Mouse (Mus musculus) forebrain, embryonic 11.5 days (tissue): ENCODE results near the gene Kcnb1. TPM values are rescaled to one million over a fixed set of nuclear protein-coding genes. Genes with fewer than 3 reads are reported as not detected.

Experiments
- ATAC-seq: fragments of 200-750 bp; cut with Nextera tagmentation; replicated peaks from 2 replicates; pipeline ENCODE4 v1.8.0; 2017; ENCODE audit warnings: moderate TSS enrichment; ENCODE audit not compliant: low FRiP score
- DNase-seq: peaks from one replicate; pipeline ENCODE4 v3.0.0-alpha.2; 2017; ENCODE audit warnings: low spot score
- H3K27ac ChIP-seq: fragments of 300-500 bp; sonication (generic); 2 replicates; pipeline ENCODE4 v1.5.1; 2014; ENCODE audit warnings: low read depth, low read length
- H3K27me3 ChIP-seq: fragments of 300-500 bp; sonication (generic); 2 replicates; pipeline ENCODE4 v1.6.1; 2014; ENCODE audit warnings: mild to moderate bottlenecking, low read length, mixed read lengths; ENCODE audit not compliant: control insufficient read depth, insufficient read depth
- H3K36me3 ChIP-seq: fragments of 300-500 bp; sonication (generic); 2 replicates; pipeline ENCODE4 v1.6.1; 2014; ENCODE audit warnings: mild to moderate bottlenecking, low read length, moderate library complexity, mixed read lengths; ENCODE audit not compliant: control insufficient read depth, insufficient read depth
- H3K4me1 ChIP-seq: fragments of 300-500 bp; sonication (generic); replicated peaks from 2 replicates; pipeline ENCODE4 v1.6.1; 2014; ENCODE audit warnings: low read length, mixed read lengths; ENCODE audit not compliant: control insufficient read depth, insufficient read depth
- H3K4me2 ChIP-seq: fragments of 300-500 bp; sonication (generic); 2 replicates; pipeline ENCODE4 v1.6.1; 2014; ENCODE audit warnings: low read depth, mild to moderate bottlenecking, low read length, moderate library complexity, mixed read lengths; ENCODE audit not compliant: severe bottlenecking
- H3K4me3 ChIP-seq: fragments of 300-500 bp; sonication (generic); 2 replicates; pipeline ENCODE4 v1.5.1; 2014; ENCODE audit warnings: low read depth, low read length
- H3K9ac ChIP-seq: fragments of 300-500 bp; sonication (generic); 2 replicates; pipeline ENCODE4 v1.6.1; 2014; ENCODE audit warnings: low read length
- H3K9me3 ChIP-seq: fragments of 300-500 bp; sonication (generic); 2 replicates; pipeline ENCODE4 v1.6.1; 2016; ENCODE audit warnings: low read length, mixed read lengths; ENCODE audit not compliant: control insufficient read depth
- WGBS: fragments of 180-500 bp; shearing (Covaris S2); extraction: QIAGEN DNeasy Blood & Tissue Kit; methylation state at CpG from one replicate; pipeline ENCODE4 v1.1.7; 2014; 5-methylcytosine and 5-hydroxymethylcytosine counted together
- polyA plus RNA-seq: library from polyadenylated mRNA; unstranded; fragments of >200 nt; fragmentation: Nextera tagmentation; extraction: Ambion mirVana; gene quantifications from 2 replicates; pipeline ENCODE4 v1.2.1, GENCODE M21; 2014

The Kcnb1 gene
- polyA plus RNA-seq, 1 experiment from 2014 or later: 0.73 TPM

DNA sequence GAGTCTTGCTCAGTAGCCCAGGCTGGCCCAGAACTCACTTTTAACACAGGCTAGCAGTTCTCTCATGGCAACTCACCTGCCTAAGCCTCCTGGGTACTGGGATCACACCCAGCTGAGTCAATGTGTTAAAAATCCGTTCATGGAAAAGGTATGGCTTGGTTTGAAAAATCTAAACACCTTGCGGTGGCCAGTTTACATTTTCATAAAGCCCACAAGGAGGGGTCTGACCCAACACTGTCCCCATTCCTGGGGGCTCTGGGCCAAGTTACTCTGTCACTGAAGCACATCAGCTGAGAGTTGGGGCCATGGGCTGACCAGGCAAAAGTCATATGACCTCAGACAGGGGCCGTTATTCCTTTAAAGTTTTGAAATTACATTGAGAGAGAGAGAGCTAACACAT is 109.6 kb downstream of the Kcnb1 start:
- no peaks in the 10 kb centered on the region for H3K9me3 ChIP-seq
- H3K9ac ChIP-seq: no peak overlapping the region
- no peaks in the 10 kb centered on the region; the same call in 1 of the 2 replicates for H3K4me1 ChIP-seq
- no peaks in the 10 kb centered on the region for H3K27me3 ChIP-seq
- no peak overlapping the region for H3K4me3 ChIP-seq
- no peak overlapping the region for H3K27ac ChIP-seq
- WGBS: 83% methylated on average over 3 of the region's 3 CpGs
- DNase-seq (no peak), ATAC-seq (no peak)
- no peaks in the 10 kb centered on the region for H3K36me3 ChIP-seq
- H3K4me2 ChIP-seq: no peak overlapping the region

DNA sequence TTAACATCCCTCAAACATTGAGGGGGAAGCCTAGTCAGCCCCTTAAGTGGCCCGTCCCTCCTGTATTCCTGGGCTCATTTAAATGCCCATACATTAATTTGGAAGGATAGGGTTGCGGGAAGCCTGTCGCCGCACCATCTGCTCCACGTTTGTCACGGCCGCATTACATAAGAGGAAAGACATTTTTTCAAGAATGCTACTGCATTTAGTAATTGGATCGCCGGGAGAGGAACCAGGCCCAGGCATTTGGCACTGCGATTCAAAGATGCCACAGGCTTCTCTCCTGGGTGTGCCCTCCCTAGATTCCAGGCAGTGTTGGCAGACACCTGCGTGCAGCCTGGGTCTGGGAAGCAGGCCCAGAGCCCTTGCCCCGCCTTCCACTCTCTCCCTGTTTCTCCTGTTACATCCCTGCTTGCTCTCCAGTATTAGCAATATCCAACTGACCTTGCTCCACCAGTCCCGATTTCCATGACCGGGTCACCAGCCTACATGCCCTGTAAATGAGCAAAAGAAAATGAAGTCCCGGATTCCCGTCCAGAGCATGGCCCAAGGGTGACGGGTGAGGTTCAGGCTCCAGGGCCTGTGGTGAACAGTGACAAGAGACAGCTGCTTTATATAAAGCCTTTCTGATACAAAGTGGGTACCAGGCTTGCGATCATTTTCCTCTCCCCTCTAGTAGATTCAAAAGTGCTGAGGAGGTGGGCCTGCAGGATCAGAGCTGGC is 110.3 kb downstream of the Kcnb1 start:
- Histone ChIP-seq H3K27me3 (no peaks in the 10 kb centered on the region), H3K36me3 (no peaks in the 10 kb centered on the region), H3K9ac (no peak overlapping the region), H3K4me2 (no peak overlapping the region), H3K4me1 (no peaks in the 10 kb centered on the region; the same call in 1 of the 2 replicates), H3K9me3 (no peaks in the 10 kb centered on the region), H3K27ac (no peak overlapping the region), H3K4me3 (no peak overlapping the region)
- ATAC-seq (no peak), DNase-seq (no peak)
- WGBS: 61% methylated on average over 18 of the region's 18 CpGs

DNA sequence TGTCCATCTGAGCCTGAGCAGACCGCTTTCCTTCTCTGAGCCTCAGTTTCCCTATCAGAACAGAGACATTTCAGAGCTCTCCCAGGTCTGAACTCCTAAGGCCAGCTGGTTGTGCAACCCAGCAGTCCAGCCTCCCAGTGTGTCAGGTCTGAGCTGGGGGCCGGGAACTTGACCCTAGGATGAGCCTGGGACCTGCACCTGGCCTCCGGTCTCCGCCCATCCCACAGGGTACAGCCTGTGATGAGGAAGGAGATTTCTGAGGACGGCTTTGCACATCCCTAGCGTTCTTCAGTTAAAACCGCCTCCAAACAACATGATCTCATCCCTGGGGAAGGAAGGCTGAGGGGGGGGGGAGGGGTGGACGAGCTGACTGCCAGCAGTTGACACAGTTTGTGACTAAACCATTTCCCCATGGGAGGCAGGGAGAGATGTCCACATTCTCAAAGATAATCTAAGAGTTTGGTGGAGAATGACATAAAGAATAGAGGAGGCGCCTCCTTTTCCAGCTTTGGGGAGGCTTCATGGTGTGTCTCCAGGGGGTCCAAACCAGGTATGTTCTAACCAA is 110.9 kb downstream of the Kcnb1 start:
- H3K4me2 ChIP-seq: no peak overlapping the region
- H3K4me3 ChIP-seq: no peak overlapping the region
- no peak overlapping the region for H3K9ac ChIP-seq
- no peaks in the 10 kb centered on the region for H3K9me3 ChIP-seq
- H3K27ac ChIP-seq: no peak overlapping the region
- 61% methylated on average over 9 of the region's 9 CpGs for WGBS
- ATAC-seq (no peak), DNase-seq (no peak)
- no peaks in the 10 kb centered on the region for H3K36me3 ChIP-seq
- H3K4me1 ChIP-seq: no peaks in the 10 kb centered on the region; the same call in 1 of the 2 replicates
- H3K27me3 ChIP-seq: no peaks in the 10 kb centered on the region

DNA sequence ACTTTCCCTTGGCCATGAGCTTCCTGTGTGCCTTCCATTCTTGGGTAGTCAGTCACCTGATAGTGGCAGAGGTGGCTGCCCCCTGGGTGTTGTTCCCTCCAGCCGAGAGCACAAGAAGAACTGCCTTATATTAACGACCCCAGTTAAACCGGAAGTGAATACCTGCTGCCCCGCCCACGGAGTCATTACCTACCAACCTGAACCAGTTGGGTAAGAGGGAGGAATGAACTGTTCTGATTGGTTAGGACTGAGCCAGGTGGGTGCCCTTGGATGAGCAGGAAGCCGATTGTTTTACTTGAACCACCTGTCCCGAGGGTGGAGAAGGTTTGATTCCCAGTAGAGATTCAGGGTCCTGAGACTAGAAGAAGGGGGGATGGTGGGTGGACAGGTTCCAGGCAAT is 111.5 kb downstream of the Kcnb1 start:
- Histone ChIP-seq H3K9ac (no peak overlapping the region), H3K27me3 (no peaks in the 10 kb centered on the region), H3K4me2 (no peak overlapping the region), H3K4me1 (no peaks in the 10 kb centered on the region; the same call in 1 of the 2 replicates), H3K36me3 (no peaks in the 10 kb centered on the region), H3K27ac (no peak overlapping the region), H3K4me3 (no peak overlapping the region), H3K9me3 (no peaks in the 10 kb centered on the region)
- 51% methylated on average over 7 of the region's 7 CpGs for WGBS
- ATAC-seq (no peak), DNase-seq (no peak)

DNA sequence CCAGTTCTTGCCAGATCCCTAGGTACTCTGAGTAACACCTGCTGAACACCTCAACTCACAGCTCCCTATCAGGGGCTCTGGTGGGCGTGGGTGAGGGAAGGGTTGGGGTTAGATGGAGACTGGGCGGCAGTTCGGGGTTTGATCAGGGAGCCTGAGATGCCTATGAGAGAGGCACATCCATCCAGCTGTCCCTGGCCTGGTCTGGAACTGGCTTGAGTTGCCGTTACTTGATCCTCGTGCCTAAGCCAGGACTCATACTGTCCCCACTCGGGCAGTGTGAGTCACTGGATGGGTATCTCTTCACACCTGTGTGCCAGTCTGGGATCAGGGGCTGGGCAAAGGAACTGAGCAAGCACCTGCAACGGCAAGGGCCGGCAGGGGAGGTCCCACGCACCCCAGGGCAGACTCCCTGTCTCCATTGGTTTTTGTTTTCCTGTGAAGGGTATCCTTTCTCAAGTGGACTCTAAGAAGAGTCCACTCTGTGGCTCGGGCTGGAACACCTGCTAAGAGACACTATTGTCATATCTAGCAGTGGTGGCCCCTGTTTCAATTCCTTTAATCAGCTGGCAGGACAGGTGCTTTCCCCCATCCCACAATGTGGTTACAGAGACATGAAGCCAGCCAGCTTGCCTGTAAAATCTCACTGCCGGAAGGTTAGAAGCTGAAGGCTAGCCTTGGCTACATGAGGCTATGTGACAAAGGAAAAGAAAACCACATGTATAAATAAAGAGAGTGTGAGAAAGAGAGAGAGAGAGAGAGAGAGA is 112.6 kb downstream of the Kcnb1 start:
- Histone ChIP-seq H3K4me2 (no peak overlapping the region), H3K4me3 (no peak overlapping the region), H3K27me3 (no peaks in the 10 kb centered on the region), H3K27ac (no peak overlapping the region), H3K9me3 (no peaks in the 10 kb centered on the region), H3K9ac (no peak overlapping the region), H3K36me3 (no peaks in the 10 kb centered on the region), H3K4me1 (no peaks in the 10 kb centered on the region; the same call in 1 of the 2 replicates)
- DNase-seq (no peak), ATAC-seq (no peak)
- WGBS: 86% methylated on average over 11 of the region's 11 CpGs

DNA sequence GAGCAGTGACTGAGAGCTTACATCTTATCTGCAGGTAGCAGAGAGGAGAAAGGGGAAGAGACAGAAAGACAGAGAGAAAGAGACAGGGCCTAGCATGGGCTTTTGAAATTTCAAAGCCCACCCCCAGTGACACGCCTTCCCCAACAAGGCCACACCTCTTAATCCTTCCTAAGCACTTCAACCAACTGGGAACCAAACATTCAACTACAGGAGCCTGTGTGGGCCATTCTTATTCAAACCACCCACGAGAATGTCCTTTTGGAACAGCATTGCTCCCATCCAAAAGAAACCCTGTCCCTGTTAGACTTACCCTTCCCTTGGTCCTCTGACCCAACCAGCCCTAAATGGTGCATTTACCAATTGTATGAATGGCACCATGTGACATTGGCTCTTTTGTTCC is 113.2 kb downstream of the Kcnb1 start:
- WGBS: 82% methylated on average over 2 of the region's 2 CpGs
- DNase-seq (no peak), ATAC-seq (no peak)
- Histone ChIP-seq H3K27me3 (no peaks in the 10 kb centered on the region), H3K9ac (no peak overlapping the region), H3K9me3 (no peaks in the 10 kb centered on the region), H3K4me2 (no peak overlapping the region), H3K36me3 (no peaks in the 10 kb centered on the region), H3K4me1 (no peaks in the 10 kb centered on the region; the same call in 1 of the 2 replicates), H3K27ac (no peak overlapping the region), H3K4me3 (no peak overlapping the region)

DNA sequence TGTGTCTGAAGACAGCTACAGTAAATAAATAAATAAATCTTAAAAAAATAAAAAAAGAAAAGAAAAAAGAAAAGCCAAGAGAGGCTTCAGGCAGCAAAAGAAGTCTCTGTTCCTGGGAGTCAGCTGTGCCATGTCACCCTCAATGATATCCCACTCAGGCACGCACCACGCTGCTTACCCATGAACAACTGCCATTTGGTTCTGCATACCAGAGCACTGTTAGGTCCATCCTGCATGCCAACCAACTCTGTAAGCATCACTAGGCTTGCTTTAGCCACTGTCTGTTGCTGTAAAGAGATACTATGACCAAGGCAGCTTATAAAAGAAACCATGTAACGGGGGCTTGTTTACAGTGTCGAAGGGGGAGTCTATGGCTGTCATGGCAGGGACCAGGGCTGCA is 113.6 kb downstream of the Kcnb1 start:
- no peak for DNase-seq
- Histone ChIP-seq H3K9me3 (no peaks in the 10 kb centered on the region), H3K27me3 (no peaks in the 10 kb centered on the region), H3K4me1 (no peaks in the 10 kb centered on the region; the same call in none of the 2 replicates), H3K36me3 (no peaks in the 10 kb centered on the region), H3K9ac (no peak overlapping the region), H3K27ac (no peak overlapping the region), H3K4me2 (no peak overlapping the region), H3K4me3 (no peak overlapping the region)
- no peak for ATAC-seq
- WGBS: 95% methylated on average over 4 of the region's 4 CpGs

DNA sequence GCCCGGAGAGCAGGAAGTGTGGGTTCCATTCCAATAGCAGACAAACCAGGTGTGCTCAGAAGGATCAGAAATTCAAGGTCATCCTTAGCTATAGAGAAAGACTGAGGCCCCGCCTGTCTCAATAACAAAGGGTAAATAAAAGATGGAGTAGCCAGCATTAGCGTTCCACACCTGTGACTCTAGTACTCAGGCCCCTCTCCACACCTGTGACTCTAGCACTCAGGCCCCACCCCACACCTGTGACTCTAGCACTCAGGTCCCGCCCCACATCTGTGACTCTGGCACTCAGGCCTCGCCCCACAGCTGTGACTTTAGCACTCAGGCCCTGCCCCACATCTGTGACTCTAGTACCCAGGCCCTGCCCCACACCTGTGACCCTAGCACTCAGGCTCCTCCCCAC is 115.4 kb downstream of the Kcnb1 start:
- Histone ChIP-seq H3K36me3 (no peaks in the 10 kb centered on the region), H3K4me2 (no peak overlapping the region), H3K4me3 (no peak overlapping the region), H3K9ac (no peak overlapping the region), H3K4me1 (no peaks in the 10 kb centered on the region; the same call in none of the 2 replicates), H3K9me3 (no peaks in the 10 kb centered on the region), H3K27me3 (no peaks in the 10 kb centered on the region), H3K27ac (no peak overlapping the region)
- DNase-seq (no peak), ATAC-seq (no peak)
- 92% methylated on average over 5 of the region's 5 CpGs for WGBS
